Mouse (Mus musculus) embryonic fibroblast, embryonic 13.5 days (primary cell): Measurements from ENCODE around the gene Hspbap1.

Experiments
- CTCF ChIP-seq: IDR thresholded peaks from 2 replicates; pipeline ENCODE4 v1.5.1; 2011; ENCODE audit warnings: mild to moderate bottlenecking, control low read depth, low read length, moderate library complexity, borderline replicate concordance; ENCODE audit not compliant: insufficient read depth
- POLR2A ChIP-seq: IDR thresholded peaks from 2 replicates; pipeline ENCODE4 v1.6.1; 2011; ENCODE audit warnings: low read depth, mild to moderate bottlenecking, control low read depth, low read length, moderate library complexity

DNA sequence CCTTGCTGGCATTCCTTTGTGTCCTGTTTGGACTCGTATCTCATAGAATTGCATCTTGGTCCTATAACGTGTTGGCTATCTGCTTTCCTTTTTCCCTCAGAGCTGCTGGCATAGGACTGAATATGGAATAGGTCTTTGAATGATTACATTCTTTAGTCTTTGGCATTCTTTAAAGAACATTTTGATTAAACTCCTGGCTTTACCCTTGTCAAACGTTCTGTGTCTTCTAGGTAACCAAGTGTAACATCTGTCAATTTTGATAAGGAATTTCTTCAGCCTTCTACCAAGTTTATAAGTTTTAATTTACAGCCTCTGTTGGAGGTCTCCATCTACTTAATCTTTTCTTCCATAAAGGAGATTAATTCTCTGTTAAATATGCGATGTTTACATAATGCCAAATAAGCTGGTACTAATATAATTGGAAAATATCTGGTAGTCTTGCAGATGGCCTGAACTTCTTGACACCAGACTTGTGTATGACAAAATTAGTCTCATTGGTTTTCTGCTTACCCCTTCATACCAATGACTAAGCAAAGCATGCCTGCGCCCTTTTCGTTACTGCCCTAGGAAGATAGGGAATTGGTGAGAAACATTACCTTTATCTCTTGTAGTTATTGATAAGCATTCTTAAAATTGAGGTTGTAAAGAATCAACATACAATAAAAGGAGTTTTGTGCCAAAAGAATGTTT, 36.9 kb downstream of the Hspbap1 start:
- TF ChIP-seq POLR2A (no peak), CTCF (no peak)
